Mouse (Mus musculus): ENCODE data around the gene Gpat3. TPM values are rescaled to one million over a fixed set of nuclear protein-coding genes. Genes with fewer than 3 reads are reported as not detected.

The Gpat3 gene
- polyA plus RNA-seq, 1 experiment from 2014 or later = 6.4 TPM

DNA sequence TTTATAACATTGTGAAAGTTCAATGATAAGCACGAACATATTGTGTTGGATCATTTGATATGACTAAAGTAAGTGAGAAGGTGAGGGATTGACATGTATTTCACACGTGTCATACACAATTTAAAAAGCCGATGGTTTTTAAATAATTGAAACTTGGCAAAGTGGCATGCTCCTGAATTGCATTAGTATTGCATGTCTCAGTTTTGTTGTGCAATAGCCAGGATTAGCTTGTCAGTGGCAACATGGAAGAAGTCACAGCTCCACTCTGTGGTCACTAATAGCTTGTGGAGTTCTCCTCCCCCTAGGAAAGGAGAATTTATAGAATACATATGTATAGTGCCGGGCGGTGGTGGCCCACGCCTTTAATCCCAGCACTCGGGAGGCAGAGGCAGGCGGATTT is 24.1 kb upstream of the Gpat3 start:
- 74% methylated on average over 8 of the region's 8 CpGs for WGBS
- Histone ChIP-seq H3K36me3 (ENCODE audit: control insufficient read depth, insufficient read depth, low read length) (no peaks in the 10 kb centered on the region), H3K9ac (ENCODE audit: low read length) (no peak overlapping the region), H3K4me1 (replicated peaks; ENCODE audit: control insufficient read depth, insufficient read depth) (no peaks in the 10 kb centered on the region), H3K4me2 (replicated peaks; ENCODE audit: low read depth) (peak overlapping the region; percentile 97), H3K4me3 (ENCODE audit: low read depth, low read length) (no peak overlapping the region), H3K27ac (replicated peaks) (no peak overlapping the region), H3K27me3 (ENCODE audit: control insufficient read depth, insufficient read depth, low read length) (no peaks in the 10 kb centered on the region), H3K9me3 (ENCODE audit: control insufficient read depth, low read length) (no peaks in the 10 kb centered on the region)
- DNase-seq (ENCODE audit: low spot score) (no peak), ATAC-seq (ENCODE audit: low FRiP score, low TSS enrichment) (no peak)
- TF ChIP-seq EP300 (optimal IDR thresholded peaks at IDR 0.05) (no peak), CTCF (IDR thresholded peaks at IDR 0.05; ENCODE audit: low read depth) (peak; percentile 49)

GRCm38 (mm10) chr5:100822826-100823225 is 22.7 kb upstream of the Gpat3 start:
- Histone ChIP-seq H3K36me3 (ENCODE audit: control insufficient read depth, insufficient read depth, low read length) (no peaks in the 10 kb centered on the region), H3K27me3 (ENCODE audit: control insufficient read depth, insufficient read depth, low read length) (no peaks in the 10 kb centered on the region), H3K9ac (ENCODE audit: low read length) (no peak overlapping the region), H3K27ac (replicated peaks) (no peak overlapping the region), H3K4me1 (replicated peaks; ENCODE audit: control insufficient read depth, insufficient read depth) (no peaks in the 10 kb centered on the region), H3K9me3 (ENCODE audit: control insufficient read depth, low read length) (no peaks in the 10 kb centered on the region), H3K4me3 (ENCODE audit: low read depth, low read length) (no peak overlapping the region), H3K4me2 (replicated peaks; ENCODE audit: low read depth) (no peak overlapping the region)
- ATAC-seq (ENCODE audit: low FRiP score, low TSS enrichment) (no peak), DNase-seq (ENCODE audit: low spot score) (no peak)
- TF ChIP-seq EP300 (optimal IDR thresholded peaks at IDR 0.05) (no peak), CTCF (IDR thresholded peaks at IDR 0.05; ENCODE audit: low read depth) (no peak)
- 82% methylated on average over 7 of the region's 7 CpGs for WGBS

DNA sequence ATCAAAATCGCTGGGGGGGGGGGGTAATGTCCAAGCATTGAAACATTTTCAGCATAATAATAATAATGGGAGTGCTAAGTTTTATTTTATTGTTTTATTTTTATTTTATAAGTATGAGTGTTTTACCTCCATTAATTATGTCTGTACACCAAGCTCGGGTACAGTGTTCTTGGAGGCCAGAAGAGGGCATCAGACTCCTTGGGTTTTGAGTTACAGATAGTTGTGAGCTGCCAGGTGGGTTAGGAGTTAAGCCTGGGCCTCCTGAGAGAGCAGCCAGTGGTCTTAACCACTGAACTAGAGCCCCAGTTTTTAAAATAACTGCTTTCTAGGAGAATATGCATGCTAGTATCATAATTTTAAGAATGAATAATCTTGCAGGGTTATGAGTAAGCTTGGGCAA is 19.5 kb upstream of the Gpat3 start:
- Histone ChIP-seq H3K36me3 (ENCODE audit: control insufficient read depth, insufficient read depth, low read length) (no peaks in the 10 kb centered on the region), H3K27me3 (ENCODE audit: control insufficient read depth, insufficient read depth, low read length) (no peaks in the 10 kb centered on the region), H3K4me2 (replicated peaks; ENCODE audit: low read depth) (no peak overlapping the region), H3K27ac (replicated peaks) (no peak overlapping the region), H3K9me3 (ENCODE audit: control insufficient read depth, low read length) (no peaks in the 10 kb centered on the region), H3K4me1 (replicated peaks; ENCODE audit: control insufficient read depth, insufficient read depth) (no peaks in the 10 kb centered on the region), H3K4me3 (ENCODE audit: low read depth, low read length) (no peak overlapping the region), H3K9ac (ENCODE audit: low read length) (no peak overlapping the region)
- no peak for ATAC-seq (ENCODE audit: low FRiP score, low TSS enrichment)
- peak; percentile 69 for TF ChIP-seq CTCF (IDR thresholded peaks at IDR 0.05; ENCODE audit: low read depth)
- TF ChIP-seq EP300 (optimal IDR thresholded peaks at IDR 0.05) = no peak
- WGBS = 19% methylated on average over 2 of the region's 2 CpGs
- no peak for DNase-seq (ENCODE audit: low spot score)

DNA sequence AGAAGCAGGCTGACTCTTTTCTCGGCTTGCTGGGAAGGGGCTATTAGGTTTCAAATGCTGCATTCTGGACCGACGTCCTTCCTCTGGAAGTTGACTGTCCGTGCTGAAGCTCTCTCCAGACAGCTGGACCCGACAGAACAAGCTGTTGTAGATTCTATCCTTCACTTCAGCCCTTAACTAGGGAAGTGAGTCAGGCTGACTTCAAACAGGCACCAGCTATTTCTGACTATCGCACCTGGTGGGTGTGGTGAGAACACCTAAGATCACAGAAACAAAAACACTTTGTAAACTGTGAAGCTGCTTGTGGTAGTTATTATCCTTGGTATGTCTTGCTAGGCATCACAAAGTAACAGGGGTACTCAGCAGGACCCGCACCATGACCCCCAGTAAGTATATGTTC is 19.0 kb upstream of the Gpat3 start:
- DNase-seq (ENCODE audit: low spot score) = no peak
- 46% methylated on average over 7 of the region's 7 CpGs for WGBS
- ATAC-seq (ENCODE audit: low FRiP score, low TSS enrichment) = no peak

GRCm38 (mm10) chr5:100828701-100829100 is 16.8 kb upstream of the Gpat3 start:
- Histone ChIP-seq H3K27ac (replicated peaks) (no peak overlapping the region), H3K27me3 (ENCODE audit: control insufficient read depth, insufficient read depth, low read length) (no peaks in the 10 kb centered on the region), H3K4me3 (ENCODE audit: low read depth, low read length) (no peak overlapping the region), H3K4me2 (replicated peaks; ENCODE audit: low read depth) (no peak overlapping the region), H3K9ac (ENCODE audit: low read length) (no peak overlapping the region), H3K4me1 (replicated peaks; ENCODE audit: control insufficient read depth, insufficient read depth) (no peaks in the 10 kb centered on the region), H3K9me3 (ENCODE audit: control insufficient read depth, low read length) (no peaks in the 10 kb centered on the region), H3K36me3 (ENCODE audit: control insufficient read depth, insufficient read depth, low read length) (no peaks in the 10 kb centered on the region)
- TF ChIP-seq EP300 (optimal IDR thresholded peaks at IDR 0.05) (no peak), CTCF (IDR thresholded peaks at IDR 0.05; ENCODE audit: low read depth) (no peak)
- WGBS = 79% methylated on average over 3 of the region's 3 CpGs
- no peak for DNase-seq (ENCODE audit: low spot score)
- ATAC-seq (ENCODE audit: low FRiP score, low TSS enrichment) = no peak

More for the DNA sequence above, 19.0 kb upstream of the Gpat3 start:
- Histone ChIP-seq H3K27ac (replicated peaks) (no peak overlapping the region), H3K4me3 (ENCODE audit: low read depth, low read length) (no peak overlapping the region), H3K4me2 (replicated peaks; ENCODE audit: low read depth) (no peak overlapping the region), H3K27me3 (ENCODE audit: control insufficient read depth, insufficient read depth, low read length) (no peaks in the 10 kb centered on the region), H3K36me3 (ENCODE audit: control insufficient read depth, insufficient read depth, low read length) (no peaks in the 10 kb centered on the region), H3K4me1 (replicated peaks; ENCODE audit: control insufficient read depth, insufficient read depth) (no peaks in the 10 kb centered on the region), H3K9ac (ENCODE audit: low read length) (no peak overlapping the region), H3K9me3 (ENCODE audit: control insufficient read depth, low read length) (no peaks in the 10 kb centered on the region)
- TF ChIP-seq CTCF (IDR thresholded peaks at IDR 0.05; ENCODE audit: low read depth) (no peak), EP300 (optimal IDR thresholded peaks at IDR 0.05) (no peak)

- Histone ChIP-seq H3K27ac (replicated peaks) (no peak overlapping the region), H3K9me3 (ENCODE audit: control insufficient read depth, low read length) (no peaks in the 10 kb centered on the region), H3K36me3 (ENCODE audit: control insufficient read depth, insufficient read depth, low read length) (no peaks in the 10 kb centered on the region), H3K4me1 (replicated peaks; ENCODE audit: control insufficient read depth, insufficient read depth) (no peaks in the 10 kb centered on the region), H3K4me2 (replicated peaks; ENCODE audit: low read depth) (no peak overlapping the region), H3K27me3 (ENCODE audit: control insufficient read depth, insufficient read depth, low read length) (no peaks in the 10 kb centered on the region), H3K4me3 (ENCODE audit: low read depth, low read length) (no peak overlapping the region), H3K9ac (ENCODE audit: low read length) (no peak overlapping the region)
- WGBS = 62% methylated on average over 3 of the region's 3 CpGs
- ATAC-seq (ENCODE audit: low FRiP score, low TSS enrichment) (peak; percentile 85), DNase-seq (ENCODE audit: low spot score) (no peak)
- no peak for TF ChIP-seq EP300 (optimal IDR thresholded peaks at IDR 0.05)
- TF ChIP-seq CTCF (IDR thresholded peaks at IDR 0.05; ENCODE audit: low read depth) = no peak
These were observed 12.8 kb upstream of the Gpat3 start for GRCm38 (mm10) chr5:100832680-100833079.

Measured in stomach, postnatal 0 days (tissue).